Mouse (Mus musculus): ENCODE results near the gene Dock1.

Gene Dock1

DNA sequence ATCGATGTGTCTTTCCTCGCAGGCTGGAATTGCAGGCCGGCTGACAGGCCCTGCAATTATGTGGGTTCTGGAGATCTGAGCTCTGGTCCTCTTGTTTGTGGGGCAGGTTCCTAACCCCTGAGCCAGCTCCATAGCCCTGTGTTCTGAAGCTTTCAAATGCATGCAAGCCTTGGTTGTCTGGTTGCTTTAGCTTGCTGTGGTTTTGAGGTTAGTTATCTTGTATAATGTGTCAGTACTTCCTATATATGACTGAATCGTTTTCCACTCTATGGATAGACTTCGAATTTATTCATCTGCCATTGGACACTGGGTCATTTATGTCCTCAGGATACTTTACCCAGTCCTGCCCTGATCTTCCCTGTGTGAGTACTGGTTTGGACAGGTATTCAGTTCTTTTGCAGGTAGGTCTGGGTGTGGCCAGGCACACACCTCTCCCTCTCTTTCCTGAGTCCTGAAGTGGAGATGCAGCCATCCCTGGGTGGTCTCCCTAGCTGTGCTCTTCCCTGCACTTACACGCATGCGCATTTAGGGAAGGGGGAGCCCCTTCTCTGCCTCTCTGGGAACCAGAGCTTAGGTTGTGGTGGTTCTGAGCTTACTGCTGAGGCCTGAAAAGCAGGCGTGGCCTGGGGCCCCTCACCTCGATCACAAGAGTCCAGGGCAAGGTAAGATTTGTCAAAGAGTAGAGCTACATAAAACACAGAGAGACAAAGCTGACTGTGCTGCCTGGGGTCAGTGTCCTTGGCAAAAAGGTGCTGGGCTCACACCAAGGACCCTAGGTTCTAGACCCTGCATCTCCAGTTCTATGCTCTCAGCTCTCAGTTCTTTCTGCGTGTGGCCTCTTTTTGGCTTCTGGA lies 25.9 kb downstream of the Dock1 start:
- DNase-seq = no peak

DNA sequence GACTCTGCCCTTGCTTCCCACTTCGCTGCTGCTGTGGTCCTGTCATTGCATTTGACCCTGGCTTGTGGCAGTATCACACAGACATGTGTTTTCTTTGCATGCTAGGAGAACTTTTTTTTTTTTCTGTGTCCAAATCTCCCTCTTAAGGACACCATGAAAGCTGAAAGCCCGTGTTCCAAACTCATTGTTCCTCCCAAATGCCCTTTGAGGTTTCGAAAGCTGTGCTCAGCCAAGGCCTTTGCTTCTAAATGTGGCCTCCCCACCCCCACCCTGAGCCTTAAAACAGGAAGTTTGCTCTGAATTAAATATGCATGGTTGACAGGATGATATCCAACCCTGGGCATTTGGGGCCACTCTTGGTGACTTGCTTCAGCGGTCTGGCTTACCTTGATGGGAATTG lies 27.0 kb downstream of the Dock1 start:
- no peak for DNase-seq

DNA sequence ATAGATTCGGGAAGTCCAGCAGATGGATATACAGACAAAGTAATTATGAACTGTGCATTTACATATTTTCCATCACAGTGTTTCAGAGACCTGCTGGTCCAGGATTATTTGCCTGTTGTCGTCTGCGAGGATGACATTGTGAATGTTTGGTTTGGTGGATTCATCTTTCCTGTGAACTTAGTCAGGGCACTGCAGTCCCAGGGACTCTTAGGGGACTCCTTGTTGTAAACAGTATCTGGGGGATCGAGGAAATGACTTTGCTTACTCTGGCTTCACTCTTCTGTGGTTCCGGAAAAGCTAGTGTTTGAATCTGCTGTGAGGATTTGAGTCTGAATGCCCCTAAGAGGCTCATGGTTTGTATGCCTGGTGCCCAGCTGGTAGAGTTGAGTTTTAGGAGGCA lies 27.8 kb downstream of the Dock1 start:
- DNase-seq = no peak

DNA sequence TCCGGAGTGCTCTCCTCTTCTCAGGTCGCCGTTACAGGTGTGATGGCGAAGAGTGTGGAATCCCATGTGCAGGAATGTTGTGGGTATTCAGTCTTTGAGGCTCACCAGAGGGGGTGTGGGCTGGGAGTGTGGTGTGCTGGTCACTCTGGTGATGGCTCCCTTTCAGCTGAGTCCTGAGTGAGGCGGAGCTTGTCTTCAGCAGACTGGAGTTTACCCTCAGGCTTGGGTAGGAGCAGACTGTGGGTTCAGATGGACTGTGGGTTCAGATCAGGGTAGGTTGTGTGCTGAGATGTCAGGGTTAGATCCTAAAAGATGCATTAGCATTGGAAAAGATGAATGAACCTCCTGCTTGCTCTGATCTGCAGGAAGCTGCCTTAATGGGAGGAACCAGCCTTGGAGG lies 29.5 kb downstream of the Dock1 start:
- DNase-seq = no peak

DNA sequence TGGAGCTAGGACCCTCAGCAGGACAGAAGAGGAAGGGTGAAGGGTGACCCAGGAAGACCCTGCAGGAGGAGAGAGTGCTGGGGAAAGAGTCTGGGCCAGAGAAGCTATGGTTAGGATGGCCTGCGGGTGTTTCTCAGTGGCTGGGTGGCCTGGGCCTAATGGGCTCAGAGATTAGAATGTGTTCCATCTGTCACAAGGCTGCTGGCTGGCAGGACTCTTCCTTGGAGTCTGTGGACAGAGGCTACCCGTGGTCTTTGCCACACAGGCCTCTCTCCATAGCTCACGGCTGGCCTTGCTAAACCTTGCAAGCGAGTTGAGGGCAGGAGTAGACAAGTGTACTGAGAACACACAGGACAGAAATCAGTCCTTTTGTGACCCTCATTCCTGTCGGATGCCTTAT lies 32.0 kb downstream of the Dock1 start:
- DNase-seq = no peak

DNA sequence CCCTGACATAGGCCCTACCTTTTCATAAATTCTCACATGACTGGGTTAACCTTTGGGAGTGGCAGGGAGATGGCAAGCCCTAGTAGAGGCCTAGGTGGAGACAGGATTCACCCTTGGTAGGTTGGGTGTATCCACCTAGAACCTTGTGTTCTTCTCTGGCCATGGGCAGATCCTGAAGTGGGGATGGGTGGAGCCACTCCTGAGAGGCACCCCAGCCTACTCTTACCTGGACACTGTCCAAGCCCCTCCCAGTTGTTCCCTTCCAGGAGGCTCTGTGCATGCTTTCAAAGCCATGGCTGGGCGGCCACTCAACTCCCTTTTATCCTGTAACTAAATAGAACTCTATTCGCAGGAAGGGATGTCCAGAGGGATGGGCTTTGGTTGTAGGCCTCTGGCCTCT lies 33.2 kb downstream of the Dock1 start:
- peak; percentile 73 for DNase-seq

DNA sequence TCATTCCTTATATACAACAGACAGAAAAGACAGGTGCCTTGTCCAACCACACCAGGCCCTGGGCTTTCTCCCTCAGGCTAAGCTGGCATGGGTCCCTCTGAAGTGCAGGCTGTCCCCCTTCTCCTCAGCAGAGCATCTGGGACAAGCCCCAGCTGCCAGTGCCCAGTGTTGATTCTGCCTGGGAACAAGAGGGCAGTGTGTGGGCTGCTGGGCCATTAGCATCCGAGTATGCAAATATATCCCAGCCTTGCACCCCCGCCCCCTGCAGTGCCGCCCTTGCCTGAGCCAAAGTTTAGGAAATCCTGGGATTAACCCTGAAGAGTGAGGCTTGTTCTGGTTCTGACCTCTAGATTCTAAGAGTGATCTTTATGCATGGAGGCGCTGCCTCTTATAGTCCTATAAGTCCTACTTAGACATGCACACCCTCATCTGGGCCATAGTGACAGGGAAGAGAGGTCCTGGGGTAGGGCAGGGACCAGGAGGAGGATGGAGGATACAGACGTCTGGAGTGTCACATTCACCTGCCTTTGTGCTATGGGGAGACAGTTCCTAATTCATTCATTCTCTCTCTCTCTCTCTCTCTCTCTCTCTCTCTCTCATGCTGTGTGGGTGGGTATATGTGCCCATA lies 38.9 kb downstream of the Dock1 start:
- peak; percentile 31 for DNase-seq

DNA sequence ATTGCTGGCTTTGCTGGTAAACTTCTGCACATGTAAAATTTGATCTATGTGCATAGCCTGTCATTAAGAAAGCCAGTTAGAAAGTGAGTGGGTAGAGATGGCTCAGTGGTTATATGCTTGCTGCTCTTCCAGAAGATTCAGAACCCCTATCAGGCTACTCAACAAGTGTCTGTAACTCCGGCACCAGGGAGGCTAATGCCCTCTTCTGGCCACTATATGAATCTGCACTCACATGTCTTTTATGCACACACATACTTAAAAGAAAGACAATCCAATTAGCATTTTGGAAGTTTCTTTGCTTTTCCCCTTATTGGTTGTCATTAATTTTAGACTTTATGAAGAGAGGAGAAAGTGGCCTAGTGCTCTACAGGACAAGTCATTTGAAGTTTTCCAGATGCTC lies 41.1 kb downstream of the Dock1 start:
- no peak for DNase-seq

DNA sequence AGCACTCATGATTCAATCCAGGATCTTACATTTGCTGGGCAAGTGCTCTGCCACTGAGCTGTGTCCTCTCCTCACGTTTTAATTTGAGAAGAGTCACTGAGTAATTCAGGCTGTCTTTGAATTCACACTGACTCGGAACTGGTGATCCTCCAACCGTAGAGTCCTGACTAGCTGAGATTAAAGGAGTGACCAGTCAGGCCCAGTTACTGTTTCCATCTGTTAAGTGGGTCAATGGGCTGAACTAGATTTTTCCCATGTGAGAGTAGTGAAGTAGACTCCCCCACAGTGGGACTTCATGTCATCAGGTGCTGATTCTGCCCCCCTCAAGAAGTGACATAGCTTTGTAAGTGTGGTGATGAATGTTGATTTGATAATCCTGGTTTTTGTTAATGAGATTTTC lies 49.0 kb downstream of the Dock1 start:
- DNase-seq = no peak

DNA sequence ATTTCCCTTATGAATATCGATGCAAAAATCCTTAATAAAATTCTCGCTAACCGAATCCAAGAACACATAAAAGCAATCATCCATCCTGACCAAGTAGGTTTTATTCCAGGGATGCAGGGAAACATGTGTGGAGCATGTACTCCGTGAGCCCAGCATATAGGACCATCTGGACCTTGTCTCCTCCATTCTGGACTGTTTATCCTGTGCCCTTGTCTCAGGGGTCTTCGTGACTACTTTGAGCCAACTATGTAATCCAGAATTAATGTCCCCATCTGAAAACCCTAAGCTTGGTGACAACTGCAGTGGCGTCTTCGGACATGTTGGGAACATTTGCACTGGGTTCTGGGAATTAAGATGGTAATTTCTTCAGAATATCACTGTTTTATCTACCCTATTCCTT lies 51.9 kb downstream of the Dock1 start:
- DNase-seq = no peak

DNA sequence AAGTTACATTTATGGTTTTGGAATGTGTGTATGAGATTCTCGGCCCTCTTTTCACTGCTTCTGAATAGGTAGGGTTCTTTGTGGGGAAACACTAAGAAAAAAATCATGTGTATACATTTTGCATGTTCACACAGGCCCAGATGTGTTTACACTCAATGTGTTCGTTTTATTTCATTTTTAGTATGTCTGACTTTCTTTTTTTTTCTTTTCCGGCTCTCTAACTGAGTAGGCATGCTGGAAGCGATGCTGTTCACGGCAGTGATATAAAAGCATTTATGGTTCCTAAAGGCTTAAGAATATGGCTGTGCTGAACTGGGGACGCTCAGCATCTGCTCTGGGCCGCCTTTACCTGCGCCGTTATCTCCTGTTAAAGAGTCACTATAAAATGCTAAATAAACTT lies 52.5 kb downstream of the Dock1 start:
- DNase-seq = no peak

DNA sequence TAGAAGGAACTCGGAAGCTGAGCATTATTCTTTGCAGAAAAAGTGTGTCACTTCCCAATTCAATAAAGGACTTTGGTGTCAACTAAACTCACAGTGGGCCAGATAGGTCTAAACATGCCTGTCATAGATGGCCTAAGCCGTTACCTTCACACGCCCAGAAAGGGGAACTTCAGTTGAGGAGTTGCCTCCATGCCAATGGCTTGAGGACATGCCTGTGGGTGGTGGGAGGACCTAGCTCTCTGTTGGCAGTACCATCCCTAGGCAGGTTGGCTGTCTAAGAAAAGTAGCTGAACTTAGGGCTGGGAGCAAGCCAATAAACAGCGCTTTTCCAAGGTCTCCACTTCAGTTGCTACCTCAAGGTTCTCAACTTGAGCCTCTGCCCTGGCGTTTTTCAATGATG lies 53.1 kb downstream of the Dock1 start:
- DNase-seq = no peak

DNA sequence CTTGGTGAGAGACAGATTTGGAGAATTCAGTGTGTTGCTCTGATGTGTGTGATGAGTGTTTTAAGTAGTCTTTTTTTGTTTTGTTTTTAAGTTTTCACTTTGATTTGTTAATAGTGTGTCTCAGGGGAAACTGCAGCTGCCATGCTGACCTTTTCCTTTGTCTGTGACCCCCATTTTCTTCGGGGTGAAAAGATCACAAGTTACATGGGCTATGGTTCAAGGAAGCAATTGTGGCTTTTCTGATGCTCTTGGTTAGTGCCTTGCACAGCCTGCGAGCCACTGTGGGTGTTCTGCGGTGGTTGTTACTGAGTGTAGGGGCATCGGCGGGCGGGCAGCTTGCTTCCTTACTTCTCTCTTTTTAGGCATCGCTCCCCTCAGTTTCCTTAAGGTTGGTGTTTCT lies 54.4 kb downstream of the Dock1 start:
- no peak for DNase-seq

DNA sequence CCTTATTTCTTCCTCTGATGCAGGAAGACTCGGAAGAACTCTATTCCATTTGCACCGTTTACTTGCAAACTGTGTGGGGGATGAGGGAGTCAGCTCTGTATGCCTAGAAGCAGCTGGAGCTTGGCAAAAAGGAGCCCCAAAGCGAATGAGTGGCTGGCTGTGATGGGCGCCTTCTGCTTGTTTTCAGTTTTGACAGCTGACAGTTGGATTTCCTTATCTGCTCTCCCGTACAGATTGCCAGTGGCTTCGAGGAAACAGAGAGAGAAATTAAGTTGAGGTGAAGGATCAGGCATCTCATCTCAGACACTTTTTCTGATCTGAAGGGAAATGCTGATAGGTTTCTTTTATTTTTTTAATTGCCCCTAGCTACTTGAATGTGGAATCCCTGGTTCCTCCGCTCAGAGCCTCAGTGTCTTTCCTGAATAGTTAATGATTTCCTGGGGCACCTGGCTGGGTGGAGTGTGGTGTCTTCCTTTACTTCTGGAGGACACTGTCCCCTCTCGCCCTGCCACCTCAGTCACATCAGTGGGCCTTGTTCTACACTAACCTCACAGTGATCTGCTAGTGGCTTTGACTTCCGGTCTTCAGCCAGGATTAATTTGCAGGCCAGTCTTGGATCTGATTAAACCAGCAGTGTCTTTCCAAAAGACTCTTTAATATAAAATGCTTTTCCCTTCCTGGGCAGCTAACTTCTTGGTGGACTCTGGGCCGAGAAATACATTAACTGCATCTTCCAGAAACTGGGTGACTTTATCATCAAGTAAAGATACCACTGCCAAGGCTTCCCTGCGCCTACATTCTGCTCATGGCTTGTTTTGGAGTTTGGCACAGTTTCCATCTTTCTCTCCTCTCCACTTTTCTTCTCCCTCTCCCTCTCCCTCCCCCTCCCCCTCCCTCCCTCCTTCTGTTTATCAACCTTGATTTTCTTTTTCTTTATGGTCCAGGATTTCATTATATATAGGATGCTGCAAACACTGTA lies 55.4 kb downstream of the Dock1 start:
- peak; percentile 63 for DNase-seq

DNA sequence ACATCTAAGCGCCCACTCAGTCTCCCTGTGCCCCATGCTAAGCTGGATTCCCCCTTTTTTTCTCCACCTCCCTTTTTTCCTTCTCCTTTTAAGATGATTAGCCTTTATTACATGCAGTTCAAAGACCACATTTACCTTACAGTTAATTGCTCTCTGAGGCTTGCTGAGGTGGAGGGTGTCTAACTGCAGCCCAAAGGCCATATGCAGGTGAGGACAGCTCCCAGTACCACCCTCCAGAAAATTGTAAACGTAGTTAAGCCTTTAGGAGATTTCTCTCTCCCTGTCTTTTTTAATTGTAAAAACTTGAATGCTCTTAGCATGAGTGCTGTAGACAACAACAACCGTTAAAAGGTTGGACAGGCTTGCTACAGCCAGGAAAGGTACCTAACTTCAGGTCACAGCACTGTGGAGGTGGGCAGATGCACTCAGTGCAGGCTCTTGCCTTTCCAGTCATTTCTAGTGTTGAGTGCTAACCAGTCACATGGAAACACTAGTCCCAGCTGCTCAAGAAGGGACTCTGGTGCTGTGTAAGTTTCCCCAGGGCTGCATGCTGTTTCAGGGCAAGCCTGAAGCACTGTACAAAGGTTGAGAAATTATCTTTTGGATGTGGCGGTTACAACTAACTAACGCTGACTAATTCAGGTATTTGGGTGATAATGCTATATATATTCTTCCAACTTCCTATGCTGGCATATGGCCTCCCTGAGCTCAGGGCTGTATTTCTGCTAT lies 56.2 kb downstream of the Dock1 start:
- DNase-seq = no peak

DNA sequence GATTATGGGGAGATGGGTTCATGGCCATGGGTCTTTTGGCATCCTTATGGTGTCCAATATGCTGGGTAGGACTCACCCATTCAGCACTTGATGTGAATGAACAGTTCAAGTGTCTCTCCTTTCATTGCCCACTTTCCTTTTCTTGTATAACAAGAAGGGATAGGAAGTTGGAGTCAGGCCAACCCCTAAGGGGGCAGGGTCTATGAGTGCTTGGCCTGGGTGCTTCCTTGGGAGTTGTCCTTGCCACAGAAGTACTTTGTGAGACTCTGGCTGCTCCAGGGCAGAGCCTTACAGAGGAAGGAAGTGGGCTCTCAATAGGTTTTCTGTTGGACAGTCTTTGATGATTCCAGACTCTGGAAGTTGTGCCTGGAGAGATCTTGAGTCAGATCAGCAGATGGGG lies 58.9 kb downstream of the Dock1 start:
- DNase-seq = peak; percentile 20

DNA sequence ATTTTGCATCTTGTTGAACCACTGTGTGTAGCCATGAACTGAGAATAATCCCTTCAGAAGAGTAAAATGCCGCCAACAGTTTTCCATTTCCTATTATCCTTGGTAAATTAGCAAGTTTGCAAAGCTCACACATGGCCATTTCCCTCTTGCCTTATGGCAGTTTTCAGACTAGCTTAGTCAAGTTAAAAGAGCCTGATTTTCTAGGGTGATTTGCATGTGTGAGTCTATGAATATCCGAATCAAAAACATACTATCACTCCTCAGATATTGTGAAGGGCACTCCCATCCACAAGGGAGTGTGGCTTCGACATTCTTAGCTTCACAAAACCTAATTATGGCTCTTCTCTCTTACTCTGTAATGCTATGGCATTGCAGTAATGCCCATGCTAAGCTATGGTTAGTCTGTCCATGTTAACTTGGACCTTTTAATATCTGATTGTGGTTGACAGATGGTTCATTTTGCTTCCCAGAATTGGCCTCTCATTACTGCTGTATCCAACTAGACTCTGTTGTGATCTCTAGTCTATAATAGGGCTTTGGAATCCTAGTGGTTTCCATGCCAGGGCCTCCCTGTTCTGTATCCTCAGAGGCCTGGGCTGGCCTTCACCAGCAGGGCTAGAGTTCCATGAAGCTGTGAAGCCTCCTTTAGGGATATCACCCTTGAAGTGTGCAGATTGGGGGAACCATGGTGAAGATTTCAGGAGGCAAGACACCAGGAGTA lies 60.1 kb downstream of the Dock1 start:
- DNase-seq = no peak

DNA sequence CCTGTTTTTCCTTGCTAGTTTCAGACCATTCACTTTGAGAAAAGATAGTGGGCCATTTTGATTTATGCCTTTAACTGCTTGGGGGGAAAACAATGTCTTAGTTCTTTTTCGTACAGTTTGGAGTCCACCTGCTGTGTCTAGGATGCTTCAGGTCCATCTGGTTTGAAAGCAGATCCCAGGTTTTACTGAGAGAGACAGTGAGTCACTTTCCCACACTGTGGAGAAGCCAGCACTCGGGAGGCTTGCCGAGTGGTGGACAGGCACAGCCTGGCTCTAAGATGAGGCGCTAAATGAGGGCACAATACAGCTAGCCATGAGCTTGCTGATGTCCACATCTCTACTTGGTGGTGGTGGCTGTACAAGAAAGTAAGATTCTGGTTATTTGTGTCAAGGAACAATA lies 76.6 kb downstream of the Dock1 start:
- DNase-seq = no peak

DNA sequence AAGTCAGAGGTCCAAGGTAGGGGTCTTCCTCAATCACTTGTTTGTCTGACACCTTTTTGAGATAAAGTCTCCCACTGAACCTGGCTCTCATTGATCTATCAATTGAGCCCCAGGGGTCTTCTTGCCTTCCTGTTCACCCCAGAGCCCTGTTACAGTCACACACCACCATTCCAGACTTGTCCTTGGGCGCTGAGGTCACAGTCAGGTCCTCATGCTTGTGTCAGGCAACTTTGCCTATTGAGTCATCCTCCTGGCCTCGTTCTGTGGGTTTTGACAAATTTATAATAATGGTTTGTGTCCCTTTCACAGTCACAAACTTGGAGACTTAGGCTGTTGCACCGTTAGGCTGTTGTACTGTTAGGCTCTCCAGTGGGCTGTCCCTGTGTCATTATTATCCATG lies 77.9 kb downstream of the Dock1 start:
- DNase-seq = no peak

DNA sequence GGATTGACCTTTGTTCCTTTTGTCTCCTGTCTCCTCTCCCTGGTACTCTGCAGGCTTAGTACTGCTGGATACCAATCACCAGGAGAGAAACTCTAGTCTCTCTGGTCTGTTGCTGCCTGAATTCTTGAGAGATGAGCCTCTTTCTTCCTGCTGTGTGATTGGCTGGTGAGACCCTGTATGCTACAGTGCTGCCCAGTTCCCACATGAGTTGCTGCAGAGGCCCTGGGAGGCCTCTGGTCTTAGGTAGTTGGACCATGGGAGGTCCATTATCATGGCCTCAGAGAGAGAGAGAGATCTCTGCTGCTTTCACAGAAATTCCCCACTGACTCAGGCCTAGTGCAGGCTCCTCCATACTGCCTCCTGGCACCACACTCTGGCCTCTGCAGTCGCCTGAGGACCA lies 79.2 kb downstream of the Dock1 start:
- DNase-seq = no peak

DNA sequence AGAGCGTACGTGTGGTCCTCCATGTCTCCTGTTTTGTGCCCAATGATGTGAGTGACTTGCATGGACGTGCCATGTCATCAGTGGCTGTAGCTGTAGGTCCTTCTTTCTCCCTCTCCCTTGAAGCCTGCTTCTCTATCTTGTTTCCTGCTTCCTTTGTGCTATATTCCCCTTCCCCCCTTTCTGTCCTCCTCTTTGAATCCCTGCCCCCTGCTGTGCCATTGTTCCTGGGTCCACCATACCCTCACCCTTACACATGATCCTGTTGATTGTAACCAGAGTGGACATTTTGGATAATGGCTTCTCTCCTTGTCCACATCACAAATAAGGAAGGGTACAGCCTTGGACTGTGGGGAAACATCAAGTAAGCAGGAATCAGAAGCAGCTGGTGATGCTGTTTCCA lies 81.0 kb downstream of the Dock1 start:
- DNase-seq = no peak

DNA sequence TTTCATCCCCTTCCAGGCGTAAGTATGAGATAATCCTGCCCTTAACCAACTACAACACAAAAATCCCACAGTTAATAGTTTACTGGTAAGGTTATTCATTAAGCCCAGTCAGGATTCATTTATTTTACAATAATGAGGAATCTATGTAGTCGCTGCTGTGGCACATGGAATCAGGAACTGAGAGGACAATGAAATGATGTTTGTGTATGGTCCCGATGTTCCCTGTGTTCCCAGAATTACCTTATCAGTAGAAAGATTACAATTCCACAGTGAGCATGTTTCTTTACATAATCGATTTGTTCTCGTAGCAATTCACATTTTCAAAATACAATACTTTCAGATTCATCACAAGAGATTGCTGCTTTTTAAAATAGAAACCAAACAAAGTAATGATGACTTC lies 83.0 kb downstream of the Dock1 start:
- no peak for DNase-seq
